Mouse (Mus musculus) lung, adult 2 months (tissue): ENCODE measurements at regions not wholly inside any gene's neighbourhood (a gene's known extent, or its start where the extent isn't known, plus 50 kb on each side); places are given as distances from the start of the nearest gene placed in this dataset.

Experiments
- CTCF ChIP-seq: fragments of 200-500 bp; IDR thresholded peaks from 2 replicates; pipeline ENCODE4 v1.5.1; 2011; ENCODE audit warnings: mild to moderate bottlenecking, low read length, control low read depth; ENCODE audit not compliant: insufficient read depth
- POLR2A ChIP-seq: fragments of 200-500 bp; IDR thresholded peaks from 2 replicates; pipeline ENCODE4 v1.6.1; 2011; ENCODE audit warnings: low read depth, mild to moderate bottlenecking, control low read depth, low read length, borderline replicate concordance; ENCODE audit errors: extremely low read depth

DNA sequence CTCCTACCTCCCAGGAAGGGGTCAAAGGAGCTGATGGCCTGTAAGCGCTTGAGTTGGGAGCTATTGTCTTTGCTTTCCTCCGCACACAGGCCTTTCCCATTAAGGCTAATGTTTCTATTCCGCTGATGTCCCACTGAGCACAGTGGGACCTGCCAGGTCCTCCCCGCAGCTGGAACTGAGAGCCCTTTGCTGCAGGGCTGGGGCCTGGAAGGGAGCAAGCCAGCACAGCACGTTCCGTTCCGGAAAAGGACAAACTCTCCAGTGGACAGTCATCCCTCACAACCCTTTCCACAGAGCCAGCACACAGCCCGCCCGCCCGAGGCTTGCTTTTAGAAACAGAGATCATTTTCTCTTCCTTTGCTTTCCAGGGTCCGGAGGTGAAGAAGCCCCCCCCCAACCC lies 116.2 kb upstream of the Usp24 start:
- TF ChIP-seq CTCF (no peak), POLR2A (peak; percentile 37; the same call in 1 of the 2 replicates)
